Mouse (Mus musculus) macrophage (primary cell): ENCODE data around the gene Rgma. TPM values are rescaled to one million over a fixed set of nuclear protein-coding genes. Genes with fewer than 3 reads are reported as not detected.

Source experiments
- H3K27ac ChIP-seq: fragments of 350-480 bp; formaldehyde crosslinking; 2 replicates; pipeline ENCODE4 v1.9.0; 2021
- H3K36me3 ChIP-seq: fragments of 350-480 bp; formaldehyde crosslinking; 2 replicates; pipeline ENCODE4 v1.9.0; 2021; ENCODE audit errors: inconsistent target
- H3K4me3 ChIP-seq: fragments of 350-480 bp; formaldehyde crosslinking; 2 replicates; pipeline ENCODE4 v1.9.0; 2021; ENCODE audit errors: inconsistent target
- H3K79me2 ChIP-seq: fragments of 350-480 bp; formaldehyde crosslinking; 2 replicates; pipeline ENCODE4 v1.9.0; 2021; ENCODE audit errors: inconsistent target
- WGBS: methylation state at CpG from one replicate; pipeline ENCODE4 v1.1.7; 2026; ENCODE audit warnings: inconsistent platforms; ENCODE audit not compliant: missing documents; 5-methylcytosine and 5-hydroxymethylcytosine counted together
- polyA plus RNA-seq: library from polyadenylated mRNA; stranded (reverse); fragments of 250-400 nt; gene quantifications from 3 replicates; pipeline ENCODE4 v1.2.4, GENCODE M21; 2018; ENCODE audit warnings: inconsistent platforms

Rgma gene
- polyA plus RNA-seq, 1 experiment from 2014 or later, result not detected

DNA sequence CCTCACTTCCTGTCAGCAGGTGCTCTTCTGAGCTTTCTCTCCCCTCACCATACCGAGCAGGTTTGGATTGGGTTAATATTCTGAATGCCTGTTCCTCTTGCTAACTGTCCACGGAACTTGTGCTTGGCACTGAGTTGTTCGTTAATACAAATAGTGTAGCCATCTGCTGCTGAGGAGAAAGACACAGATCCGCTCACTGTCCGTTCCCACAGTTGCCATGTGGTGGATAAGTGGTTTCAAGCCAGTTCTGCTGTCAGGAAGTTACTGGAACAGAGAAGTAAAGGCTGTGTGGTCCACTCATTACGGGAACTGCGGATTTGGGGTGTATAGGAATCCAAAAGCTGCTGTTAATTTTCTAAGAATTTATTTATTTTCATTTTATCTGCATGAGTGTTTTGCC is 7.5 kb downstream of the Rgma start:
- H3K27ac ChIP-seq, result no peak overlapping the region
- 74% methylated on average over 7 of the region's 7 CpGs for WGBS

GRCm38 (mm10) chr7:73388866-73389265 is 13.6 kb downstream of the Rgma start:
- 80% methylated on average over 1 of the region's 2 CpGs for WGBS
- no peak overlapping the region for H3K27ac ChIP-seq
- no peaks in the 10 kb centered on the region for H3K36me3 ChIP-seq
- H3K4me3 ChIP-seq, result no peak overlapping the region
- H3K79me2 ChIP-seq, result no peaks in the 10 kb centered on the region

More for the DNA sequence above, 7.5 kb downstream of the Rgma start:
- no peaks in the 10 kb centered on the region for H3K79me2 ChIP-seq
- H3K36me3 ChIP-seq, result no peaks in the 10 kb centered on the region
- H3K4me3 ChIP-seq, result no peak overlapping the region

DNA sequence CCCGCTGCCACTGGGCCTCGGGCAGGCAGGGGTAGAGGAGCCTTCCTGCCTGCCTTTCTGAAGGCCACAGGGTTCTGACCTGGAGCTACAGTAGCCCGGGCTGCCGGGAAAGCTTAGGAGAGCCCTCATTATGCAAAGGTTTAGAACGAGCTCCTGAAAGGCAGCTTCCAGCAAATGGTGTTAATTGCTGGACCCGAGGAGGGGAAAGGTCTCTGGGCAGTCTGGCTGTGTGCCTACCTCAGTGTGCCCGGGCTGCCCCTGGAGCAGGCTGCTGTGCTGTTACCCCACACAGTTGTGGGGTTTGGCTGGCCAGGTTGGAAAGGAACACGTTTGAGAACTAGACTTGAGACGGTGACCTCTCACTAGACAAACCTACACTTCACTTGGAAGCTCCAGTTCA is 14.1 kb downstream of the Rgma start:
- WGBS, result 20% methylated on average over 9 of the region's 9 CpGs

GRCm38 (mm10) chr7:73389871-73390294 is 14.6 kb downstream of the Rgma start:
- Histone ChIP-seq H3K27ac (no peak overlapping the region), H3K4me3 (no peak overlapping the region), H3K79me2 (no peaks in the 10 kb centered on the region), H3K36me3 (no peaks in the 10 kb centered on the region)
- 4% methylated on average over 15 of the region's 15 CpGs for WGBS

More for the DNA sequence above, 14.1 kb downstream of the Rgma start:
- Histone ChIP-seq H3K36me3 (no peaks in the 10 kb centered on the region), H3K79me2 (no peaks in the 10 kb centered on the region), H3K4me3 (no peak overlapping the region), H3K27ac (no peak overlapping the region)

- H3K27ac ChIP-seq, result no peak overlapping the region
- H3K79me2 ChIP-seq, result no peaks in the 10 kb centered on the region
- WGBS, result 9% methylated on average over 18 of the region's 18 CpGs
- H3K4me3 ChIP-seq, result no peak overlapping the region
- H3K36me3 ChIP-seq, result no peaks in the 10 kb centered on the region
Observed at GRCm38 (mm10) chr7:73390426-73391001, 15.2 kb downstream of the Rgma start.

- Histone ChIP-seq H3K79me2 (no peaks in the 10 kb centered on the region), H3K27ac (no peak overlapping the region), H3K36me3 (no peaks in the 10 kb centered on the region), H3K4me3 (no peak overlapping the region)
- under 1% methylated on average over 30 of the region's 42 CpGs for WGBS
Observed at GRCm38 (mm10) chr7:73391002-73391517, 15.8 kb downstream of the Rgma start.

- Histone ChIP-seq H3K4me3 (no peak overlapping the region), H3K27ac (no peak overlapping the region), H3K36me3 (no peaks in the 10 kb centered on the region), H3K79me2 (no peaks in the 10 kb centered on the region)
- WGBS, result 2% methylated on average over 39 of the region's 39 CpGs
Observed at GRCm38 (mm10) chr7:73391518-73392321, 16.4 kb downstream of the Rgma start.

- H3K27ac ChIP-seq, result no peak overlapping the region
- H3K36me3 ChIP-seq, result no peaks in the 10 kb centered on the region
- no peak overlapping the region for H3K4me3 ChIP-seq
- no peaks in the 10 kb centered on the region for H3K79me2 ChIP-seq
- 4% methylated on average over 9 of the region's 9 CpGs for WGBS
Observed at GRCm38 (mm10) chr7:73392359-73392758, 17.1 kb downstream of the Rgma start.

GRCm38 (mm10) chr7:73393307-73394012 is 18.2 kb downstream of the Rgma start:
- Histone ChIP-seq H3K4me3 (no peak overlapping the region), H3K36me3 (no peaks in the 10 kb centered on the region)
- 76% methylated on average over 9 of the region's 9 CpGs for WGBS

GRCm38 (mm10) chr7:73394013-73394409 is 18.7 kb downstream of the Rgma start:
- H3K27ac ChIP-seq, result no peak overlapping the region
- H3K36me3 ChIP-seq, result no peaks in the 10 kb centered on the region
- 94% methylated on average over 4 of the region's 4 CpGs for WGBS
- no peak overlapping the region for H3K4me3 ChIP-seq
- H3K79me2 ChIP-seq, result no peaks in the 10 kb centered on the region

More at GRCm38 (mm10) chr7:73393307-73394012, 18.2 kb downstream of the Rgma start:
- no peak overlapping the region for H3K27ac ChIP-seq
- H3K79me2 ChIP-seq, result no peaks in the 10 kb centered on the region

DNA sequence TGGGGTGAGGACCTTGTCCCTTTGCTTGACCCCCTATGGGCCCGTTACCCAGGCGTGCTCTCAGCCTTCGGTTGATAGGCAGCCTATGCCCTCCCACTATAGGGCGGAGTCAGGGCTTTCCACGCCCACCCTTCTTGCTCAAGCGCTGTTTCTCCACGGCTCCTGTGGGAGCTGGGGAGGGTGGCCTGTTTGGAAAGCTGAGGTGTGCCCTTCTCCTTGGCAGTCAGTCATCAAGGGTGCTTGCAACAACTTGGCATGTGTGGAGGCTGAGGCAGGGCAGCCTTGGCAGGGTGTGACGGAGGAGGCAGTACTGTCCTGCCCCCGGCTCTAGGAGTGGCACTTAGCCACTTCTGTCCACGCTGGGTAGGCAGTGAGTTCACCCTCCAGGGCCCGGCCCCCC is 23.0 kb downstream of the Rgma start:
- H3K27ac ChIP-seq, result no peak overlapping the region
- WGBS, result 11% methylated on average over 11 of the region's 11 CpGs
- H3K36me3 ChIP-seq, result no peaks in the 10 kb centered on the region
- no peaks in the 10 kb centered on the region for H3K79me2 ChIP-seq
- H3K4me3 ChIP-seq, result no peak overlapping the region

- Histone ChIP-seq H3K36me3 (no peaks in the 10 kb centered on the region), H3K79me2 (no peaks in the 10 kb centered on the region), H3K27ac (no peak overlapping the region), H3K4me3 (no peak overlapping the region)
- 10% methylated on average over 19 of the region's 19 CpGs for WGBS
Observed at GRCm38 (mm10) chr7:73398806-73399442, 23.6 kb downstream of the Rgma start.

- no peak overlapping the region for H3K4me3 ChIP-seq
- H3K79me2 ChIP-seq, result no peaks in the 10 kb centered on the region
- 5% methylated on average over 19 of the region's 19 CpGs for WGBS
- no peaks in the 10 kb centered on the region for H3K36me3 ChIP-seq
- no peak overlapping the region for H3K27ac ChIP-seq
Observed at GRCm38 (mm10) chr7:73399501-73400044, 24.3 kb downstream of the Rgma start.
